Mouse (Mus musculus) right cerebral cortex, adult 2 months (tissue): Measurements from ENCODE around the gene Rpa1.
A peak's percentile ranks its signal among the peaks of the same experiment; 100 is the strongest.

ENCODE experiments used
- DNase-seq, 2 experiments: peaks; one replicate each; pipeline ENCODE4 v3.0.0; 2021 to 2022; ENCODE audit warnings: low spot score in 2 of 2

Rpa1 gene

DNA sequence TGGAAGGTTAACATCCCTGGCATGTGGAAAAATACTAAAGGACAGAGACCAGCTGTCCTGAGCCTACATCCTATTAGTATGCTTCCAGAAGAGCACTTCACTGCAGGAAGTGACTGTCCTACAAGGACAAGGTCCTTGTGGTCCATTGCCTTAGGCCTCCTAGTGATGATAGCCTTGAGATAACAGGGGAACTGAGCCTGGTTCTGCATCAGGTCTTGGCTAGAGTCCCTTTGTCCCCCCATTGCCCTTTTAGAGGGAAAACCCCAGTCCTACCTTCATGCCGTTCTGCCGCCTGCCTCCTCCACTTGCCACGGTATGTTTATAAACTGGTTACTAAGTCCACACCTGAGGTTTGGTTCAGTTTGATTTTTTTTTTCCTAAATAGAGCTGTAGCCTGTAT, 85.9 kb downstream of the Rpa1 start:
- DNase-seq = no peak

DNA sequence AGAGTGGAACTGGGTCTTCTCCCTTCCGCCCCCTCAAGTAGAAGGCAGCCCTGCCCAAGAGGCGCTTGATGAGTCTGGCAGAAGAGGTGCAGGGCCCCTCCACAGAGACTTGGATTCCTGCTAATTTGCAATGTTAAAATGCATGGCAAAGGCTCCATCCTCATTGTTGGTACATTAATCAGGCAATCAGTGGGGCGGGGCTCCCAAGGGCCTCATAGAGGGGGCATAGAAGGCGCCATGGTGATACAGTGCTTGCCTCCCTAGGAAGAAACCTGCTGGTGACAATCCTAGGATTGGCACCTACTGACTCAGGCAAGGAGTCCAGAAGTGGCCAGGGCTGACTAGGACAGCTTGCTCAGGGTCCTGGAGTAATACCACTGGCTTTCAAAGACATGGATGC, 86.4 kb downstream of the Rpa1 start:
- DNase-seq = no peak

DNA sequence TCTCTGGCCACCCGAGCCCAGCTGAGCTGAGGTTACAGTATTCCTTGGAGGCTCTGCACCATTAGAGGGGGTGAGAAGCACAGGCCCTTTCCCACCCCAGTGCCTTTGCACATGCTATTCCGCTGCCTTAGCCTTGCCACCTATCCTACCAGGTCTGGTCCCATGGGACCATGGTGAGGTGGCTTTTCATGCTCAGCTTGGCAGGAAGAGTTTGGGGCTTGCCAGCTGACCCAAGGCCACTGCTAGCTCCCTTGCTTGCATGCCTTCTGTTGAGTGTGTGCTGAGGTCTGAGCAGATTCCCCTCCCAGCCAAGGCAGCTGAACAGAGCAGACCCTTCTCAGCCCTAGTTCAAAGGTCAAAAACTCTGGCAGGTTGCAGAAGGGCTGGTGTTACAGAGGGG, 87.1 kb downstream of the Rpa1 start:
- DNase-seq = no peak

DNA sequence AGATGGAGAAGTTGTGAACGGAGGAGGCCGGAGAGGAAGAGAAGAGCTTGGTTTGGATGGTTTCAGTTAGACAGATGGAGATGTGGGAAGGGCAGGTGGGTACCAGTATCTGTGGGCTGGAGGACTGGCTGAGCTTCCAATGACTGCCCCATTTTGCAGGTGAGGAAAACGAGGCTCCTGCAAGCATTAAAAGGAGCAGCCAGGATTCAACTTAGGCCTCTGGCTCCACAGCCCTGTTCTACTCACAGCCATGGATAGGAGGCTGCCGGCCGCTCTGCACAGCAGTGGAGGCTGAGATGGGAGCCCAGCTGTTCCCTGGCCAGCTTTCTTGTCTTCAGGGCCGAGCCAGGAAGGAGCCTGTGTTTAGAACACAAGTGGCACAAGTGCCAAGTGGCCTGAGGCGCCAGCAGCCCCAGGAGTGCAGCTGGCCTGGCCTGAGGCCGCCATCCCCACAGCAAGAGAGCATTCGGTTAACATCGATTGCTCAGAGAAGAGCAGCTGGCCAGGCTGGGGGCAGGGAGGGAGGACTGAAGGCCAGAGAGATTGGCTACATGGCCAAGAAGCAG, 88.0 kb downstream of the Rpa1 start:
- DNase-seq = peak; percentile 61 to 66

DNA sequence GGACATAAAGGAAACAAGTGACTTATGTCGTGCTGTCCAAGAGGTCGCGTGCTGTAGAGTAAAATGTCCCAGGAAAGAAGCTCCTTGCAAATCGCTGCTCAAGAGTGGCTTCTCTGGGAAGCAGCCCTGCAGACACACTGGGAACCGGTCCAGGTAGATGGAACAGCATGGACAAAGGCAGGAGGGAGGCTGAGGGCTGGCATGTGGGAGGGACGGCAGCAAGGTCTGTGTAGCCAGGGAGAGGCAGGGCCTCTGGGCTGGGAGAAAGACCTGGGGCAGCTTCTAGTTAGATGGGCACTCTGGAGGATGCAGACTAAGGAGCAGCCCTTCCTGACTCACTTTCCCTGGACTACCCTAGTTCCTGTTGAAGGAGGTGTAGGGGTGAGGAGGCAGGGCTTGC, 88.7 kb downstream of the Rpa1 start:
- DNase-seq = no peak

DNA sequence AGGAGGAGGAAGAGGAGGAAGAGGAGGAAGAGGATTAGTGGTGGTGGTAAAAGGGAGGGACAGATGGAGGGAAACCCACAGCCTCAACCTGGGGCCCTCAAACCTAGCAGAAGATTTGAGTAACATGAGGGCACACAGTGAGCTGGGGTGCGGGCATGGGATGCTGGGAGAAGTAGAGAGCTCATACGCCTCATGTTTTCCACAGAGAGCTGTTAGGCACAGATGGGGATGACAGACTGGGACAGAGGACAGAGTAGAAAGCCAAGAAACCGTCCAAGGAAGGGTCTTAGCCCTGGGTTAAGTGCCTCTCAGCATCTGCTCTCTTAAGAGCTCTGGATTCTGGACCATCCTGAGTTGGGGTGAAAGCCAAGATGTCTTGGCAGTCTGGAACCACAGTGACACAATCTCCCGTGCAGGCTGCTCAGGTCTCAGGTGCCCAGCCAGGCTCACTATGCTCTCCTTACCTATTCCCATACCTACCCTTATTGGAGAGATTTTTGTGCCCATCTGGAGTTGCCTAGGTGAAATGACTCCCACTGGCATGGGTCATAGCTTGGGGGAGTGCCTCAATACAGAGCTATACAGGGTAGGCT, 91.0 kb downstream of the Rpa1 start:
- DNase-seq = no peak

DNA sequence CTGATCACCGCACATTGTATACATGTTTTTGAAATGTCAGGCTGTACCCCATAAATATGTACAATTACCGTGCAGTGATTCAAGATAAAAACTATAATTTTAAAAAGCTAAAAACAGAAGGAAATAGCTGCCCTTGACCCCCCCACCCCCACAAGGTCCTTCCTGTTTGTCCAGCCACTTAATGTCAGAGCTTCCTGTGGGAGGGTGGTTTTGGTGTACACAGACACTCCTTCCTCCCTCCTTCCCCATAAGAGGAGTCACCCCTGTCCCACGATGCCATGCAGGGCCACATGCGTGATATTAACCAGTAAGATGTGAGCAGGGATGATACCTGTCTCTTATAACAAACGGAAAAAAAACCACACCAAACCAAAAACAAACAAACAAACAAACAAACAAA, 92.8 kb downstream of the Rpa1 start:
- DNase-seq = no peak

DNA sequence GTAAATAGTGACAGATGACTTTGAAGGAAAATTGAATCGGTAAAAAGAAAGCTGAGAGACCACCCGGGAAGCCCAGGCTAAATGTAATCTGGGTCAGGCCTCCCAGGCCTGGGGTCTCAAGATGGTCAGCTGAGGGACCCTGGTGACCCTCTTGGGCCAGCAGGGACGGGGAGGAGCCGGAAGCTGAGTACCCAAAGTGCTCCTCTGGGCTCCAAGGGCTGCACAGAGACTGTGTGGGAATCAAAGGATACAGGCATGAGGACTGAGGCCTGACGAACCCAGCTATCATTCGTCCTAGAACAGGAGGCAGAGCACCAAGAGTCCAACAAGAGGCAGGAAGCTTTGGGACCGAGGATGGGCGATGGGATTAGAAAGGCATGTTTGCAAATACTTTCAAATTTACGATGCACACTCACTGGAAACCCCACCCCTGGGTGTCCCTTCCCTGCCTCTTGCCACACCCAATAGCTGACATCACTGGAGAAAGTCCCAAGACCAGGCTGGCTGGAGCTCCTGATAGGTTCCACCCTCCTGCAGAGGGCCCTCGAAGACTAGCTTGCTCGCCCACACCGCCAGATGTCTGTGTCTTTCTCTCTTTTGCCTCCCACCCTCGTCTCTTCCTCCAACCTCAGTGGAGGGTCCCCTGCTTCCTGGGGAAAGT, 93.7 kb downstream of the Rpa1 start:
- peak; percentile 71 to 78 for DNase-seq

DNA sequence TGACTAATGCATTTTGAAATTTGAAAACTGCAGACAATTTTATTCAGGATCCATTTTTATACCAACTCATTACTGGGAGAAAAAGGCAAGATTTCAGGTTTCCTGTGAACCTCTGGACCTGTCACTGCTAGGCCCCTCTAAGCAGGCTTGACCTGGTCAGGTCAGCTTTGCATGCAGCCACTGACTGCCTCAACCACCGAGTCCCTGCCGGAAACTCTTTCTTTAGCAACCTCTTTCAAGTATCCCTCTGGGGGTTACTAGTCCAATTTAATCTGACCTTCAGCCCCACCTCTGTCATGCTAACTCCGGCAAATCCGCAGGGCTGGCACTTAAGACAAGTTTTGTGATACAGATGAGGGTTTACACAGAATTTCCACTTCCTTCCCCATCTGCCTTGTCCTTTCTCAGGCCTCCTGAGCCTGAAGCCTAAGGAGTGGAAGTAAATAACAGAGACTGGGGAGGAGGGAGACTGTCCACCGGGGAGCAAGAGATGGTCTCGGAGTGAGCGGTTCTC, 96.5 kb downstream of the Rpa1 start:
- DNase-seq = no peak

DNA sequence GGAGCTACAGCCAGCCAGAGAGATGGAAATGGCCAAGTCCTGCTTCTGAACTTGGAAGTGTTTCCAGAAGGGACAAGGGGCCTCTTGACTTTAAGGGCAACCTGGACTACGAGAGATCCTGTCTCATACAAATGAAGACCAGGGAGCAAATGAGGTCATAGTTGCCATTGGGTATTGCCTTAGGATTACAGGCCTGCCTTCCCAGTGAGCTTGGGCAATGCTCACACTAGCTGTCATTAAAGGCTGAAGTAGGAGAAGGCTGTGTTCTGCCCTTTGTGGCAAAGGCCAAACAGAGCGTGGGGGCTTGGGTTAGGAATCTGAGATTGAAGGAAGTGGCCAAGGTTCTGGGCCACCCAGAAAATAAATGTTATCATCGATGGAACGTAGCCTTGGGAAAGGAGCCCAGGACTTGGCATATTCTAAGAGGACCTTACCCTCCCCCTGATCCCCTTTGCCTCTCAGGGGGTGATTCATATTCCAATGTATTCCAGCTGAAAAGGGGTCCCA, 97.1 kb downstream of the Rpa1 start:
- no peak for DNase-seq

DNA sequence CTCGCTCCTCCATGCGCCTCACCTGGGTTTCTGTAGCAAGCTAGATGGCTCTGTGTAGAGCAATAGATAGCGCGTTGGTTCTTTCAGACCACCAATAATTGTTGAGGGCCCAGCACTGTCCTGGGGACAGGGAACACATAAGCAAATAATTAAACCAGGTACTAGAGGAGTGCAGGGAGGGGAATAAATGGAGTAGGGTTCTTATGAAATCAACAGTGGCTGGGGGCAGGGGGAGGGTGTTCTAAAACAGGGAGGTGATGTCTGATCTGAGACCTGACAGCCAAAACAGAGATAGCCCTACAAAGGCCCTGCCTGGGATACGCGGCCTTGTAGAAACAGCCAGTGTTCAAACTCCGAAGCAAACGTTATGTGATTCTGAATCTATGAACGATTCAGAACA, 98.5 kb downstream of the Rpa1 start:
- no peak for DNase-seq
